Mouse (Mus musculus) MEL (cell line): ENCODE data around the gene Ern1.

Experiments used
- CTCF ChIP-seq, 3 experiments: IDR thresholded peaks in 2 of 3; conservative IDR thresholded peaks in 1 of 3; 2 replicates each; pipeline ENCODE4 v1.5.1; 2011 to 2012; ENCODE audit warnings: low read length in 3 of 3, low read depth in 2 of 3, mild to moderate bottlenecking in 2 of 3, improper control_type of control experiment in 1 of 3, inconsistent platforms in 1 of 3, mixed read lengths in 1 of 3, moderate library complexity in 1 of 3; ENCODE audit not compliant: control insufficient read depth in 1 of 3, insufficient read depth in 1 of 3, poor library complexity in 1 of 3, severe bottlenecking in 1 of 3
- E2F4 ChIP-seq: IDR thresholded peaks from 2 replicates; pipeline ENCODE4 v1.6.1; 2011; ENCODE audit warnings: low read depth, low read length, improper control_type of control experiment, borderline replicate concordance
- EP300 ChIP-seq, 2 experiments: IDR thresholded peaks; 2 replicates each; pipeline ENCODE4 v1.6.1; 2011; ENCODE audit warnings: improper control_type of control experiment in 2 of 2, low read length in 2 of 2, low read depth in 1 of 2, mild to moderate bottlenecking in 1 of 2
- MAZ ChIP-seq: IDR thresholded peaks from 2 replicates; pipeline ENCODE4 v1.6.1; 2012; ENCODE audit warnings: low read depth, mild to moderate bottlenecking, inconsistent platforms, low read length, improper control_type of control experiment

- no peak for TF ChIP-seq MAZ
- TF ChIP-seq EP300 (IDR thresholded peaks at IDR 0.05; ENCODE audit: low read depth in 1 of 2, low read length in 2 of 2): peak; percentile 51 to 55; a peak in 3 of 4 replicates
- no peak for TF ChIP-seq CTCF (IDR thresholded peaks at IDR 0.05 in 2 of 3, conservative IDR thresholded peaks at IDR 0.05 in 1 of 3; ENCODE audit: control insufficient read depth in 1 of 3, insufficient read depth in 1 of 3, low read depth in 2 of 3, low read length in 3 of 3, poor library complexity in 1 of 3, severe bottlenecking in 1 of 3)
- no peak for TF ChIP-seq E2F4
These were observed 69.8 kb downstream of the Ern1 start for GRCm38 (mm10) chr11:106417860-106418259.
